Mouse (Mus musculus): ENCODE measurements around the gene Gm4792. TPM values are rescaled to one million over a fixed set of nuclear protein-coding genes. Genes with fewer than 3 reads are reported as not detected.

The Gm4792 gene
- polyA plus RNA-seq, 1 experiment: not detected

GRCm38 (mm10) chr10:94311511-94312006 lies 13.1 kb upstream of the Gm4792 start, which contains the start of gene Tmcc3:
Tmcc3 (plus strand) TSS chr10:94311949.
- peak within 1 kb of the TSS; percentile 59 for H3K4me3 ChIP-seq (ENCODE audit: low read depth, low read length)
- no peak within 1 kb of the TSS for H3K27ac ChIP-seq (ENCODE audit: insufficient read depth, low read length)
- TF ChIP-seq POLR2A (IDR thresholded peaks at IDR 0.05; ENCODE audit: insufficient read depth, low read length): no peak
- peak; percentile 11 for TF ChIP-seq CTCF (IDR thresholded peaks at IDR 0.05; ENCODE audit: low read depth, low read length)
- H3K36me3 ChIP-seq (ENCODE audit: control insufficient read depth, insufficient read depth, low read length, poor library complexity, severe bottlenecking): no peaks in the 10 kb centered on the region
- H3K9ac ChIP-seq (ENCODE audit: low read depth, poor library complexity, severe bottlenecking): peak within 1 kb of the TSS; percentile 22
- no peaks in the 10 kb centered on the region; the same call in 1 of the 2 replicates for H3K27me3 ChIP-seq (ENCODE audit: control insufficient read depth, insufficient read depth, low read length, poor library complexity, severe bottlenecking)
- no peaks in the 10 kb centered on the region for H3K4me1 ChIP-seq (ENCODE audit: control insufficient read depth, insufficient read depth, low read length)
- H3K9me3 ChIP-seq (replicated peaks; ENCODE audit: control insufficient read depth, insufficient read depth, low read length, poor library complexity, severe bottlenecking): no peaks in the 10 kb centered on the region

- no peak overlapping the region for H3K4me3 ChIP-seq (ENCODE audit: low read depth, low read length)
- no peaks in the 10 kb centered on the region; the same call in 1 of the 2 replicates for H3K27me3 ChIP-seq (ENCODE audit: control insufficient read depth, insufficient read depth, low read length, poor library complexity, severe bottlenecking)
- TF ChIP-seq EP300 (IDR thresholded peaks at IDR 0.05; ENCODE audit: insufficient read depth, low read depth, low read length) (no peak), POLR2A (IDR thresholded peaks at IDR 0.05; ENCODE audit: insufficient read depth, low read length) (no peak), CTCF (IDR thresholded peaks at IDR 0.05; ENCODE audit: low read depth, low read length) (no peak)
- no peak overlapping the region for H3K9ac ChIP-seq (ENCODE audit: low read depth, poor library complexity, severe bottlenecking)
- H3K9me3 ChIP-seq (replicated peaks; ENCODE audit: control insufficient read depth, insufficient read depth, low read length, poor library complexity, severe bottlenecking): no peaks in the 10 kb centered on the region
- H3K27ac ChIP-seq (ENCODE audit: insufficient read depth, low read length): no peak overlapping the region
- no peaks in the 10 kb centered on the region for H3K36me3 ChIP-seq (ENCODE audit: control insufficient read depth, insufficient read depth, low read length, poor library complexity, severe bottlenecking)
- H3K4me1 ChIP-seq (ENCODE audit: control insufficient read depth, insufficient read depth, low read length): no peaks in the 10 kb centered on the region
These were observed 12.2 kb upstream of the Gm4792 start for GRCm38 (mm10) chr10:94310499-94311267.

GRCm38 (mm10) chr10:94305526-94305925 lies 7.0 kb upstream of the Gm4792 start:
- TF ChIP-seq POLR2A (IDR thresholded peaks at IDR 0.05; ENCODE audit: insufficient read depth, low read length) (no peak), EP300 (IDR thresholded peaks at IDR 0.05; ENCODE audit: insufficient read depth, low read depth, low read length) (no peak), CTCF (IDR thresholded peaks at IDR 0.05; ENCODE audit: low read depth, low read length) (no peak)
- Histone ChIP-seq H3K9me3 (replicated peaks; ENCODE audit: control insufficient read depth, insufficient read depth, low read length, poor library complexity, severe bottlenecking) (no peaks in the 10 kb centered on the region), H3K27ac (ENCODE audit: insufficient read depth, low read length) (no peak overlapping the region), H3K9ac (ENCODE audit: low read depth, poor library complexity, severe bottlenecking) (no peak overlapping the region), H3K36me3 (ENCODE audit: control insufficient read depth, insufficient read depth, low read length, poor library complexity, severe bottlenecking) (no peaks in the 10 kb centered on the region), H3K4me3 (ENCODE audit: low read depth, low read length) (no peak overlapping the region), H3K27me3 (ENCODE audit: control insufficient read depth, insufficient read depth, low read length, poor library complexity, severe bottlenecking) (no peaks in the 10 kb centered on the region; the same call in 1 of the 2 replicates), H3K4me1 (ENCODE audit: control insufficient read depth, insufficient read depth, low read length) (no peaks in the 10 kb centered on the region)

GRCm38 (mm10) chr10:94304064-94304657 lies 5.7 kb upstream of the Gm4792 start:
- Histone ChIP-seq H3K4me1 (ENCODE audit: control insufficient read depth, insufficient read depth, low read length) (no peaks in the 10 kb centered on the region), H3K36me3 (ENCODE audit: control insufficient read depth, insufficient read depth, low read length, poor library complexity, severe bottlenecking) (no peaks in the 10 kb centered on the region), H3K9ac (ENCODE audit: low read depth, poor library complexity, severe bottlenecking) (no peak overlapping the region), H3K4me3 (ENCODE audit: low read depth, low read length) (no peak overlapping the region), H3K27me3 (ENCODE audit: control insufficient read depth, insufficient read depth, low read length, poor library complexity, severe bottlenecking) (no peaks in the 10 kb centered on the region; the same call in 1 of the 2 replicates), H3K9me3 (replicated peaks; ENCODE audit: control insufficient read depth, insufficient read depth, low read length, poor library complexity, severe bottlenecking) (no peaks in the 10 kb centered on the region), H3K27ac (ENCODE audit: insufficient read depth, low read length) (no peak overlapping the region)
- no peak for TF ChIP-seq EP300 (IDR thresholded peaks at IDR 0.05; ENCODE audit: insufficient read depth, low read depth, low read length)
- no peak for TF ChIP-seq POLR2A (IDR thresholded peaks at IDR 0.05; ENCODE audit: insufficient read depth, low read length)
- TF ChIP-seq CTCF (IDR thresholded peaks at IDR 0.05; ENCODE audit: low read depth, low read length): no peak

GRCm38 (mm10) chr10:94299301-94299700 lies 798 bp upstream of the Gm4792 start:
- Histone ChIP-seq H3K36me3 (ENCODE audit: control insufficient read depth, insufficient read depth, low read length, poor library complexity, severe bottlenecking) (no peaks in the 10 kb centered on the region), H3K9me3 (replicated peaks; ENCODE audit: control insufficient read depth, insufficient read depth, low read length, poor library complexity, severe bottlenecking) (no peaks in the 10 kb centered on the region), H3K4me1 (ENCODE audit: control insufficient read depth, insufficient read depth, low read length) (no peaks in the 10 kb centered on the region), H3K4me3 (ENCODE audit: low read depth, low read length) (no peak overlapping the region), H3K9ac (ENCODE audit: low read depth, poor library complexity, severe bottlenecking) (no peak overlapping the region), H3K27me3 (ENCODE audit: control insufficient read depth, insufficient read depth, low read length, poor library complexity, severe bottlenecking) (no peaks in the 10 kb centered on the region; the same call in 1 of the 2 replicates), H3K27ac (ENCODE audit: insufficient read depth, low read length) (no peak overlapping the region)
- no peak for TF ChIP-seq POLR2A (IDR thresholded peaks at IDR 0.05; ENCODE audit: insufficient read depth, low read length)
- TF ChIP-seq CTCF (IDR thresholded peaks at IDR 0.05; ENCODE audit: low read depth, low read length): no peak
- TF ChIP-seq EP300 (IDR thresholded peaks at IDR 0.05; ENCODE audit: insufficient read depth, low read depth, low read length): no peak

Data from ES-Bruce4 (cell line).